Mouse (Mus musculus) embryonic facial prominence, embryonic 15.5 days (tissue): ENCODE measurements around the gene Cnot1. TPM values are rescaled to one million over a fixed set of nuclear protein-coding genes. Genes with fewer than 3 reads are reported as not detected.

Source experiments
- ATAC-seq: fragments of 200-750 bp; cut with Nextera tagmentation; 2 replicates; pipeline ENCODE4 v1.8.0; 2017; ENCODE audit warnings: low read depth, moderate TSS enrichment; ENCODE audit not compliant: insufficient number of reproducible peaks, low FRiP score, low TSS enrichment
- H3K27ac ChIP-seq: fragments of 300-500 bp; sonication (generic); replicated peaks from 2 replicates; pipeline ENCODE4 v1.5.1; 2015; ENCODE audit warnings: mild to moderate bottlenecking, inconsistent platforms
- H3K27me3 ChIP-seq: fragments of 300-500 bp; sonication (generic); 2 replicates; pipeline ENCODE4 v1.6.1; 2015; ENCODE audit warnings: inconsistent platforms
- H3K36me3 ChIP-seq: fragments of 300-500 bp; sonication (generic); 2 replicates; pipeline ENCODE4 v1.6.1; 2015; ENCODE audit warnings: mild to moderate bottlenecking, inconsistent platforms
- H3K4me1 ChIP-seq: fragments of 300-500 bp; sonication (generic); 2 replicates; pipeline ENCODE4 v1.6.1; 2015; ENCODE audit warnings: inconsistent platforms
- H3K4me2 ChIP-seq: fragments of 300-500 bp; sonication (generic); replicated peaks from 2 replicates; pipeline ENCODE4 v1.6.1; 2015; ENCODE audit warnings: mild to moderate bottlenecking, inconsistent platforms
- H3K4me3 ChIP-seq: fragments of 300-500 bp; sonication (generic); replicated peaks from 2 replicates; pipeline ENCODE4 v1.5.1; 2015; ENCODE audit warnings: mild to moderate bottlenecking, inconsistent platforms
- H3K9ac ChIP-seq: fragments of 300-500 bp; sonication (generic); 2 replicates; pipeline ENCODE4 v1.6.1; 2015; ENCODE audit warnings: inconsistent platforms
- H3K9me3 ChIP-seq: fragments of 300-500 bp; sonication (generic); replicated peaks from 2 replicates; pipeline ENCODE4 v1.6.1; 2016; ENCODE audit warnings: inconsistent platforms
- WGBS: fragments of 180-500 bp; shearing (Covaris S2); methylation state at CpG from one replicate; pipeline ENCODE4 v1.1.7; 2015; 5-methylcytosine and 5-hydroxymethylcytosine counted together
- polyA plus RNA-seq: library from polyadenylated mRNA; unstranded; fragments of >200 nt; fragmentation: Nextera tagmentation; extraction: Ambion mirVana; gene quantifications from 2 replicates; pipeline ENCODE4 v1.2.1, GENCODE M21; 2015

Cnot1 gene
- polyA plus RNA-seq, 1 experiment from 2014 or later: 49.6 TPM

DNA sequence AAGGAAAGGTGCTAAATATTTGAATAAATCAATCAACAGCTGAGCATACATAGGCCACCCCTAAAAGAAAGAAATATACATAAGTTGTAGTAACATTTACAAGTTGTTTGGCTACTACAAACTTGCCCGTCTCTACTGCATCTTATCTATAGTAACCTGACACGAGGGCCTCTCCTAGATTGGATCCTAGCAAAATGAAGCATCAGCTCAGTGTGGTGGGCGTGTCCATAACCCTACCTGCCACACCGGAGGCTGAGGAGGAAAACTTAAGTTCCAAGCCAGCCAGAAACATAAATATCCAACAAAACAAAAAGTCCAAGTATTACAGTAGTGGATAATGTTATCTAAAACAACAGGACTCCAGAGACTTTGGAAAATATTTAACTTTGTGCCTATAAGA, 79.6 kb downstream of the Cnot1 start:
- Histone ChIP-seq H3K4me2 (no peak overlapping the region), H3K9me3 (no peaks in the 10 kb centered on the region), H3K4me1 (no peaks in the 10 kb centered on the region), H3K27me3 (no peaks in the 10 kb centered on the region), H3K36me3 (peaks cover 76% of the 10 kb centered on the region), H3K4me3 (no peak overlapping the region), H3K9ac (no peak overlapping the region), H3K27ac (no peak overlapping the region)
- ATAC-seq: no peak
- 78% methylated on average over 4 of the region's 4 CpGs for WGBS

DNA sequence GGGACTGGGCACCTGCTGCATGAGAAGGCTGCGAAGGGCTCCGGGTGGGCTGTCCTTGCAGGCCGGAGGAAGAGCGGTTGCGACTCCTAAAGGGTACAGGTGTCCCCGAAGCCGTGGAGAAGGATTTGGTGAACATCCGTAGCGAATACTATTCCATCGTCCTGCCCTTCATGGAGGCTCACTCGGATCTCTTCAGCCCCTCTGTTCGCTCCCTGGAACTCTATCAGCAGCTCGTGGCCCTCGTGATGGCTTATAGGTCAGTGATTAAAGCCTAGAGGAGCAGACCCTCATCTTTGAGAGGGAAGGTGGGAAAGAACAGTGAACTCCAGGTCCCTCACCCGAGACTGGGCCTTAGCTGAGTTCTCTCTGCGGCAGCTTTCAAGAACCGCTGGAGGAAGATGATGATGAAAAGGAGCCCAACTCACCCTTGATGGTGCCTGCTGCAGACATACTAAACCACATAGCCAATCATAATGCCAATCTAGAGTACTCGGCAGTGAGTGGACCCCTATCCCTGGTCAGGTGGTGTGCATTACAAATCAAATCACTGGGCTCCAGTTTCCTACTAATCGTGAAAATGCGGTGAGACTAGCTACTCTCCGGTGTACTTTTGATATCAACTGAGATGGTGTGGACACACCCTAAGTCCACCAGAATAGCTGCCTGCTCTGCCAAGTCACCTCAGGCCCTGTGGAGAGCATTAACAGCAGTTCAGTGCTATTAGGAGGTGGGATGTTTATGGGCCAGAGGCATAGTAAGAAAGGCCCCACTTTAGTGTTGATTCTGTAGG, 90.5 kb downstream of the Cnot1 start:
- no peaks in the 10 kb centered on the region for H3K9me3 ChIP-seq
- H3K4me1 ChIP-seq: peaks cover 18% of the 10 kb centered on the region
- WGBS: 17% methylated on average over 21 of the region's 21 CpGs
- ATAC-seq: no peak
- peak overlapping the region; percentile 86 for H3K4me3 ChIP-seq
- peaks cover 43% of the 10 kb centered on the region for H3K36me3 ChIP-seq
- H3K4me2 ChIP-seq: peak overlapping the region; percentile 90
- no peaks in the 10 kb centered on the region for H3K27me3 ChIP-seq
- peak overlapping the region; percentile 68 for H3K9ac ChIP-seq
- H3K27ac ChIP-seq: no peak overlapping the region

DNA sequence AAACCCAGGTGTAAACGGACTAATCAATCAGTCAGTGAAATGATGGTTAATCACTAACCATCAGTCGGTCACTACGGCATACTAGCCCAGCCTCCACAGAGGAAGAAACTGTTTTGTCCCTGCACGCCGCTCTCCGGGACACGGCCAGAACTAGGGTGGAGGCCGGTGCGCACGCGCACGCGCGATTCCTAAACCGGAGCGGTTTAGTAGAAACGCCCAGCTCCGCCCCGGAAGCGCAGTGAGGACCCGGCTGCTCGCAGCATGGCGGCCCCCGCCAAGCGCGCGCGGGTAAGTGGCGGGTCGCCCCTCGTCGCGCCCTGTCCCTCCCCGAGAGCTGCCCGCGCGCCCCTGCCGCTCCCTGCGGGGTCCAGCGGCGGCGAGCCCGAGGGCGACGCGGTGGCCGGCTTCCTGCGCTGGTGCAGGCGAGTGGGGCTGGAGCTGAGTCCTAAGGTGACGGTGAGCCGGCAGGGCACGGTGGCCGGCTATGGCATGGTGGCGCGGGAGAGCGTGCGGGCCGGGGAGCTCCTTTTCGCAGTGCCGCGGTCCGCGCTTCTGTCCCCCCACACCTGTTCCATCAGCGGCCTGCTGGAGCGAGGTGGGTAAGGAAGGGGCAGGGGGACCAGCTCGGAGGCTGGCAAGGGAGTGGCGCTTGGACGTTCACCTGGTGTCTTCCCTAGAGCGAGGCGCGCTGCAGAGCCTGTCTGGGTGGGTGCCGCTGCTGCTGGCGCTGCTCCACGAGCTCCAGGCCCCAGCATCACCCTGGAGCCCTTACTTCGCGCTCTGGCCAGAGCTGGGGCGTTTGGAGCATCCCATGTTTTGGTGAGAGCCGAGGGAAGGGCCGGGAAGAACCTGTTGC, 91.4 kb downstream of the Cnot1 start, which contains the start of gene Setd6:
Setd6 (plus strand) TSS at position 206 of the 856 bp plus-strand sequence.
- H3K4me2 ChIP-seq: peak within 1 kb of the TSS; percentile 90
- H3K9me3 ChIP-seq: no peaks in the 10 kb centered on the region
- peaks cover 36% of the 10 kb centered on the region for H3K36me3 ChIP-seq
- H3K9ac ChIP-seq: peak within 1 kb of the TSS; percentile 68
- peaks cover 18% of the 10 kb centered on the region for H3K4me1 ChIP-seq
- WGBS: 1% methylated on average over 75 of the region's 79 CpGs
- H3K4me3 ChIP-seq: peak within 1 kb of the TSS; percentile 86
- ATAC-seq: peak; percentile 88
- H3K27me3 ChIP-seq: no peaks in the 10 kb centered on the region
- H3K27ac ChIP-seq: peak within 1 kb of the TSS; percentile 72

GRCm38 (mm10) chr8:95714837-95715413, 92.3 kb downstream of the Cnot1 start:
- peak overlapping the region; percentile 90 for H3K4me2 ChIP-seq
- H3K4me3 ChIP-seq: peak overlapping the region; percentile 86
- peaks cover 28% of the 10 kb centered on the region for H3K36me3 ChIP-seq
- no peaks in the 10 kb centered on the region for H3K9me3 ChIP-seq
- 82% methylated on average over 6 of the region's 6 CpGs for WGBS
- no peak overlapping the region for H3K27ac ChIP-seq
- H3K4me1 ChIP-seq: peaks cover 18% of the 10 kb centered on the region
- no peak for ATAC-seq
- no peak overlapping the region for H3K9ac ChIP-seq
- H3K27me3 ChIP-seq: no peaks in the 10 kb centered on the region

GRCm38 (mm10) chr8:95714367-95714766, 92.9 kb downstream of the Cnot1 start:
- Histone ChIP-seq H3K36me3 (peaks cover 22% of the 10 kb centered on the region), H3K4me1 (peaks cover 18% of the 10 kb centered on the region), H3K27ac (no peak overlapping the region), H3K27me3 (no peaks in the 10 kb centered on the region), H3K9me3 (no peaks in the 10 kb centered on the region), H3K4me3 (no peak overlapping the region), H3K9ac (no peak overlapping the region), H3K4me2 (no peak overlapping the region)
- 88% methylated on average over 4 of the region's 4 CpGs for WGBS
- no peak for ATAC-seq

- no peak overlapping the region for H3K27ac ChIP-seq
- 79% methylated on average over 19 of the region's 19 CpGs for WGBS
- H3K4me3 ChIP-seq: no peak overlapping the region
- no peaks in the 10 kb centered on the region for H3K27me3 ChIP-seq
- no peaks in the 10 kb centered on the region for H3K9me3 ChIP-seq
- H3K4me1 ChIP-seq: peaks cover 18% of the 10 kb centered on the region
- peaks cover 12% of the 10 kb centered on the region for H3K36me3 ChIP-seq
- no peak overlapping the region for H3K9ac ChIP-seq
- no peak overlapping the region for H3K4me2 ChIP-seq
- ATAC-seq: no peak
Observed at GRCm38 (mm10) chr8:95713100-95714010, 93.9 kb downstream of the Cnot1 start.

- 78% methylated on average over 9 of the region's 9 CpGs for WGBS
- Histone ChIP-seq H3K4me2 (no peak overlapping the region), H3K36me3 (0 out of 2 replicates have a peak, but pooled peaks cover 4% of the 10 kb centered on the region), H3K4me3 (no peak overlapping the region), H3K27me3 (no peaks in the 10 kb centered on the region), H3K9me3 (no peaks in the 10 kb centered on the region), H3K4me1 (peaks cover 18% of the 10 kb centered on the region), H3K9ac (no peak overlapping the region), H3K27ac (no peak overlapping the region)
- ATAC-seq: no peak
Observed at GRCm38 (mm10) chr8:95712395-95712794, 94.9 kb downstream of the Cnot1 start.

DNA sequence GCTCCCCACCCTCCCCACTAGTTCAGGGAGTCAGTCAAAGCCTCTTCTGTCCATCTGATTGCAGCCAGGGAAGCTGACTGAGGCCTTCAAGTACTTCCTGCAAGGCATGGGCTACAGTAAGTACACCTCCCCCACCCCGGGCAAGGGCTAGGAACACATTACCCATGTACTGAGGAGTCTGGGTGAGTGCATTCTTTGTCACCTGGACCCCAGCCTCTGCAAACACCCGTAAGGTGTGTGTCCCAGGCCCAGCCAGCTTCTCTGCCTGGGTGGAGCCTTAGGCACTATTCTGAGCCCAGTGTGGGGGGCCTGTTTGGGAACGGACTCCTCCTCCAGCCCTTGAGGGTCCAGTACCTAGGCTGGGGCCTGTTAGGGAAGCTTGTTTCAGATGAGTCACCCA, 96.2 kb downstream of the Cnot1 start:
- Histone ChIP-seq H3K9me3 (no peaks in the 10 kb centered on the region), H3K4me3 (no peak overlapping the region), H3K4me1 (0 out of 2 replicates have a peak, but pooled peaks cover 6% of the 10 kb centered on the region), H3K36me3 (no peaks in the 10 kb centered on the region), H3K4me2 (no peak overlapping the region), H3K27me3 (no peaks in the 10 kb centered on the region), H3K27ac (no peak overlapping the region), H3K9ac (no peak overlapping the region)
- ATAC-seq: no peak
- WGBS: 49% methylated on average over 3 of the region's 3 CpGs

DNA sequence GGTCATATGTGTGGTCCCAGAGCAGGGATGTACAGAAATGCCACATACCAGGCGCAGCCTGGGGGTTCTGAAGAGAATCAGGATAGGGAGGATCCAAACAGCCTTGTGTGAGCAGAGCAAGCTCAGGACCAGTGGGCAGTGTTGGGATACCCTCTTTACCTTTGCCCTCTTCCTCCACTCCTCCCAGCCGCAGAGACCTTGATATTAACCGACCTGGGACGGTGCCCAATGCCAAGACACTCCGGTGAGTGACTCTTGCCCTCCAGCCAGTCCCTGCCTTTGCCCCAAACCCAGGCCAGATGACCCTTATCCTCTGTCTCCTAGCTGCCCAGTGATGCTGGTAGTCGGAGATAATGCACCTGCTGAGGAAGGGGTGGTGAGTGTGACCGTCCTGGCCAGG, 97.7 kb downstream of the Cnot1 start:
- H3K9ac ChIP-seq: no peak overlapping the region
- H3K27ac ChIP-seq: no peak overlapping the region
- H3K4me1 ChIP-seq: no peaks in the 10 kb centered on the region
- H3K9me3 ChIP-seq: no peaks in the 10 kb centered on the region
- H3K36me3 ChIP-seq: no peaks in the 10 kb centered on the region
- H3K4me2 ChIP-seq: no peak overlapping the region
- WGBS: 83% methylated on average over 7 of the region's 7 CpGs
- no peak for ATAC-seq
- H3K4me3 ChIP-seq: no peak overlapping the region
- no peaks in the 10 kb centered on the region for H3K27me3 ChIP-seq

GRCm38 (mm10) chr8:95704538-95704937, 102.7 kb downstream of the Cnot1 start:
- Histone ChIP-seq H3K27ac (no peak overlapping the region), H3K9ac (no peak overlapping the region), H3K4me1 (peaks cover 18% of the 10 kb centered on the region), H3K4me3 (no peak overlapping the region), H3K9me3 (no peaks in the 10 kb centered on the region), H3K27me3 (peaks cover 7% of the 10 kb centered on the region), H3K4me2 (0 out of 2 replicates have a peak overlapping the region, but pooled peaks have one; percentile 98), H3K36me3 (no peaks in the 10 kb centered on the region)
- ATAC-seq: no peak
- WGBS: 91% methylated on average over 3 of the region's 3 CpGs
